Mouse (Mus musculus) limb, embryonic 14.5 days (tissue): ENCODE measurements around the gene Cytl1. TPM values are rescaled to one million over a fixed set of nuclear protein-coding genes. Genes with fewer than 3 reads are reported as not detected.

Experiments
- ATAC-seq: fragments of 200-750 bp; cut with Nextera tagmentation; 2 replicates; pipeline ENCODE4 v1.8.0; 2017; ENCODE audit warnings: low read depth, moderate number of reproducible peaks, moderate TSS enrichment; ENCODE audit not compliant: low FRiP score
- DNase-seq: peaks from one replicate; pipeline ENCODE4 v3.0.0-alpha.2; 2015; ENCODE audit warnings: low spot score
- H3K27ac ChIP-seq: fragments of 300-500 bp; sonication (generic); replicated peaks from 2 replicates; pipeline ENCODE4 v1.5.1; 2014; ENCODE audit warnings: low read depth, mild to moderate bottlenecking, low read length, moderate library complexity, mixed read lengths
- H3K27me3 ChIP-seq: fragments of 300-500 bp; sonication (generic); 2 replicates; pipeline ENCODE4 v1.6.1; 2014; ENCODE audit warnings: low read length, mixed read lengths; ENCODE audit not compliant: control insufficient read depth, insufficient read depth
- H3K36me3 ChIP-seq: fragments of 300-500 bp; sonication (generic); 2 replicates; pipeline ENCODE4 v1.6.1; 2014; ENCODE audit warnings: mild to moderate bottlenecking, low read length, moderate library complexity, mixed read lengths; ENCODE audit not compliant: control insufficient read depth, insufficient read depth
- H3K4me1 ChIP-seq: fragments of 300-500 bp; sonication (generic); 2 replicates; pipeline ENCODE4 v1.6.1; 2014; ENCODE audit warnings: antibody characterized with exemption, low read length, mixed read lengths; ENCODE audit not compliant: control insufficient read depth, insufficient read depth
- H3K4me2 ChIP-seq: fragments of 300-500 bp; sonication (generic); replicated peaks from 2 replicates; pipeline ENCODE4 v1.6.1; 2014; ENCODE audit warnings: low read depth, mild to moderate bottlenecking, low read length, moderate library complexity; ENCODE audit not compliant: severe bottlenecking
- H3K4me3 ChIP-seq: fragments of 300-500 bp; sonication (generic); replicated peaks from 2 replicates; pipeline ENCODE4 v1.5.1; 2014; ENCODE audit warnings: low read length
- H3K9ac ChIP-seq: fragments of 300-500 bp; sonication (generic); 2 replicates; pipeline ENCODE4 v1.6.1; 2014; ENCODE audit warnings: mild to moderate bottlenecking, low read depth, low read length, moderate library complexity; ENCODE audit not compliant: severe bottlenecking
- H3K9me3 ChIP-seq: fragments of 300-500 bp; sonication (generic); 2 replicates; pipeline ENCODE4 v1.6.1; 2016; ENCODE audit warnings: low read length; ENCODE audit not compliant: control insufficient read depth
- POLR2A ChIP-seq: fragments of 200-500 bp; IDR thresholded peaks from 2 replicates; pipeline ENCODE4 v1.8.0; 2012; ENCODE audit warnings: inconsistent platforms, mild to moderate bottlenecking, moderate library complexity, borderline replicate concordance; ENCODE audit not compliant: insufficient read depth, insufficient read length; ENCODE audit errors: extremely low read depth
- WGBS: fragments of 180-500 bp; shearing (Covaris S2); extraction: QIAGEN DNeasy Blood & Tissue Kit; methylation state at CpG from one replicate; pipeline ENCODE4 v1.1.7; 2014; 5-methylcytosine and 5-hydroxymethylcytosine counted together
- polyA plus RNA-seq, 2 experiments: library from polyadenylated mRNA; depleted of rRNA in 1 of 2; stranded (reverse) in 1 of 2; unstranded in 1 of 2; fragments of >200 nt; fragmentation: Nextera tagmentation in 1 of 2; extraction: Ambion mirVana in 1 of 2; gene quantifications; 2 replicates each; pipeline versions ENCODE4 v1.2.1 to v1.2.3; 2012 to 2014

Gene Cytl1
- polyA plus RNA-seq, 2 experiments, result 126 to 195 TPM

DNA sequence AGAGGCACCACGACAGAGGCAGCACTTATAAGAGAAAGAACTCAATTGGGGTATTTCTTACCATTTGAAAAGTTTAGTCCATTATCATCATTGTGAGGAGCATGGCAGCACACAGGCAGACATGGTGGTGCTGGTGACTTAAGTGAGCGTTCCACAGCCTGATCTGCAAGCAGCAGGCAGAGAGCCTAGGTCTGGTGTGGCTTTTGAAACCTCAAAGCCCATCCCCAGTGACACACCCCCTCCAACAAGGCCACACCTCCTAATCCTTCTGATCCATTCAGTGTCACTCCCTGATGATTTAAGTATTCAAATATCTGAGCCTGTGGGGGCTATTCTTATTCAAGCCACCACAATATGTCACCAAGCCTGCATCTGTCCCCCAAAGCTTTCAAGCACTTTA, 30.4 kb upstream of the Cytl1 start:
- 82% methylated on average over 2 of the region's 2 CpGs for WGBS
- no peaks in the 10 kb centered on the region for H3K36me3 ChIP-seq
- peaks cover 6% of the 10 kb centered on the region; the same call in 1 of the 2 replicates for H3K9me3 ChIP-seq
- ATAC-seq (no peak), DNase-seq (no peak)
- no peak overlapping the region for H3K9ac ChIP-seq
- TF ChIP-seq POLR2A, result no peak
- H3K27me3 ChIP-seq, result no peaks in the 10 kb centered on the region
- H3K4me2 ChIP-seq, result no peak overlapping the region
- H3K4me1 ChIP-seq, result no peaks in the 10 kb centered on the region
- H3K27ac ChIP-seq, result no peak overlapping the region
- no peak overlapping the region for H3K4me3 ChIP-seq

DNA sequence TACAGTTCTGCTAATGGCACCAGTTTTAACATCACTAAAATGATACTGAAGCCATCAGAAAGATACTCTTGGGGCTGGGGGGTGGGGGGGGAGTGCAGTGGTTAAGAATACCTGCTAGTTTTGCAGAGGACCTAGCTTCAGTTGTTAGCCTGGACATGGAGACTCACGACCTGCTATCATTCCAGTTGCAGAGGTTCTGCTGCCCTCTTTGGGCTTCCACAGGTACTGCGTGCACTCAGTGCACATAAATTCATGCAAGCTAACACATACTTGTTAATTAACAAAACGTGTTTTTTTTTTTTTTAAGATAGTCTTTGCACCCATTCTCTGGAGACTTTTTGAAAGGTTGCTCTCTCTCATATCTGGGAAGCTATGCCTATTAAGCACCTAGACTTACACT, 27.2 kb upstream of the Cytl1 start:
- Histone ChIP-seq H3K36me3 (0 out of 2 replicates have a peak, but pooled peaks cover 4% of the 10 kb centered on the region), H3K27me3 (no peaks in the 10 kb centered on the region), H3K4me3 (no peak overlapping the region), H3K9ac (no peak overlapping the region), H3K9me3 (peaks cover 6% of the 10 kb centered on the region; the same call in 1 of the 2 replicates), H3K4me2 (no peak overlapping the region), H3K27ac (no peak overlapping the region), H3K4me1 (no peaks in the 10 kb centered on the region)
- ATAC-seq, result no peak
- no peak for DNase-seq
- TF ChIP-seq POLR2A, result no peak
- 71% methylated on average over 3 of the region's 3 CpGs for WGBS

DNA sequence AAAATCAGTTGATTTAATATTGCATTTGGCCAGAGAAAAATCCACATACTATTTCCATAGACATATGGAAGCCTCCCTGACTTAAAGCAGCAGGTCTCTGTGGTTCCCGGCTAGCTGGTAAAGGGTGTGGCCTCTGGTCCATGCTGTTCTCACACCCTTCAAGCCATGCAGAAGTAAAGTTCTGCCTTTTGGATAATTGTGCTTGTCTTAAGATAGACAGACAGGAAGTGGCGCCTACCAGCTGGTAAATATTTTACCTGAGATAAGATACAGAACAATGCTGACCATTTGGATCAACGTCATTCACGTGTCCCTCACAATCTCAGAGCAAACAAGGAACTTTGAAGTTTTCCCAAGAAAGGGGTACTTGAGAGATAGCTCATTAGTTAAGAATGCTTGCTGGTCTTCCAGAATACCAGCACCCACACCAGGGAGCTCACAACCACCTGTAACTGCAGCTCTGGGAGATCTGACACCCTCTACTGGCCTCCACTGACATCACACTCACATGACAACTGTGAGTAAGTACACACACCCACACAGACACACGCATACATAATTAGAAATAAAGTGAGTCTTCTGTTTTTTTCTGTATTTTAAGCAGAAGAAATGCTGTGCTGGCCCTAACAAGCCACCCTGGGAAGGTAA, 25.9 kb upstream of the Cytl1 start:
- DNase-seq, result no peak
- no peaks in the 10 kb centered on the region for H3K4me1 ChIP-seq
- H3K9me3 ChIP-seq, result peaks cover 6% of the 10 kb centered on the region; the same call in 1 of the 2 replicates
- no peak for TF ChIP-seq POLR2A
- H3K4me2 ChIP-seq, result no peak overlapping the region
- H3K36me3 ChIP-seq, result 0 out of 2 replicates have a peak, but pooled peaks cover 4% of the 10 kb centered on the region
- no peak overlapping the region for H3K27ac ChIP-seq
- WGBS, result 86% methylated on average over 5 of the region's 5 CpGs
- no peak overlapping the region for H3K4me3 ChIP-seq
- no peak overlapping the region for H3K9ac ChIP-seq
- H3K27me3 ChIP-seq, result no peaks in the 10 kb centered on the region
- ATAC-seq, result no peak

DNA sequence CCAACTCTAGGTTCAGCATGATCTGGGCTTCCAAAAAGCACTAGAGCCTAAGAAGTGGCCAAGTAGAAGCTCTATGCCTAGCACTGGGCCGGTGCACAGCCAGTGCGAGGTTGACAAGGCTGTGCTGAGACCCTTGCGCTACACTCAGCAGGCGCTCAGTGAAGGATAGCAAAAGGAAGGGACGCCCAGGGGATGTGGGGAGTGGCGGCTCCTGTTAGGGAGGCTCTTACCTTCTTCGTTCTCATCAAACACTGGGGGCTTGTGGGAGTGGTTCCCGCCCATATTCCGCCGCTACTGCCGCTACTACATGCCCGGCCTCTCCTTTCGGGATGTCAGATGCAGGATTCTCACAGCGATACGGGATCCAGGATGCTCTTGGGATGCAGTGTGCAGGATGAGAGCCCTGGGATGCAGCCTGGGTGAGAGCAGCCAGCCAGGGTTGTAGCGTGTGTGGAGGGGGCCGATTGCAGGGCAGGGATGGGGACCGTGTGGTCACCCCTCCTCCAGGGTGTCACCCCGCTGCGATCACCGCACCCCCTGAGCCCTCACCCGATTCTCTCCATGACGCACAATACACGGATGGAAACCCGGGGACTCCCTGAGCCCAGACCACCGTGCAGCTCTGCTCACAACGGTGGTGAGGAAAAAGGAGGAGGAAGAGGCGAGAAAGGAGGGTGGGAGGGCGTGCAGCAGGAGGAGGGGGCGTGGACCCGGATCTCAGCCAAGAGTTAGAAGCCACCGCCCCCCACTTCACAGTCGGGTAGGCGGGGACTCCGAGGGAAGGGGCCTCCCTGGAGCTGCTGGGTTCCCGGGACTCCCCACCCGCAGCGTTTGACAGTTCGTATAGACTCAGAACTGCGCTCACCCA, 18.6 kb upstream of the Cytl1 start, which contains the start of gene Stk32b:
Gene Stk32b (minus strand): TSS at position 667 of the 868 bp plus-strand sequence.
- peak within 1 kb of the TSS; percentile 53 for H3K4me3 ChIP-seq
- peak within 1 kb of the TSS; percentile 75 for H3K4me2 ChIP-seq
- no peak for TF ChIP-seq POLR2A
- H3K4me1 ChIP-seq, result peaks cover 20% of the 10 kb centered on the region
- H3K27ac ChIP-seq, result no peak within 1 kb of the TSS
- H3K9ac ChIP-seq, result peak within 1 kb of the TSS; percentile 55
- ATAC-seq (peak; percentile 84), DNase-seq (peak; percentile 73)
- no peaks in the 10 kb centered on the region for H3K9me3 ChIP-seq
- WGBS, result 2% methylated on average over 40 of the region's 40 CpGs
- H3K36me3 ChIP-seq, result 0 out of 2 replicates have a peak, but pooled peaks cover 4% of the 10 kb centered on the region
- H3K27me3 ChIP-seq, result 0 out of 2 replicates have a peak, but pooled peaks cover 13% of the 10 kb centered on the region

DNA sequence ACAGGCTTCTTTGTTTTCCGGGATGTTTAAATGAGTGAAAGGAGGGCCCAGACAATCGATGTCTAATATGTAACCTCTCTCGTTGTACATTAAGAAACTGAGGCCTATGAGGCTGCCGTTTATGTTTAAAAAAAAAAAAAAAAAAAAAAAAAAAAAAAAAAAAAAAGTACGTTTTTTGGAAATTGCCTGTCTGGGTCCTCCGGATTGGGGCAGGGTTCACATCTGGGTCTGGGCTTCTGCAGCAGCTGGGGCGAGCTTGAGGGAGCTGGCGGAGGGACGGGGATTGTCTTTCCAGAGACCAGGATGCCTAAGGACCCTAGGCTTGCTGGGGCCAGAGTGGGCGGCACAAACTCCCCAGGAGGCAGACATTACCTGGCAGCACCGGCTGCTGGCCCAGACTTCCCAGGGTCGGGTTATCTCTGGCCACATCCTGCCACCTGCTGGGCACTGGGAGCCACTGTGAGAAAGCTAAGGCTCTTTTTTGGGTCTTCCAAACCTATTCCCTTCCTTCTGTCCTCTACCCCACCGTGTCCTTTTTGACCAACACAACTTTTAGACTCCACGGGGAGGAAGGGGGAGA, 17.8 kb upstream of the Cytl1 start:
- H3K9ac ChIP-seq, result peak overlapping the region; percentile 55
- 0 out of 2 replicates have a peak, but pooled peaks cover 13% of the 10 kb centered on the region for H3K27me3 ChIP-seq
- DNase-seq (peak; percentile 50), ATAC-seq (peak; percentile 41)
- H3K36me3 ChIP-seq, result 0 out of 2 replicates have a peak, but pooled peaks cover under 1% of the 10 kb centered on the region
- H3K9me3 ChIP-seq, result no peaks in the 10 kb centered on the region
- H3K27ac ChIP-seq, result no peak overlapping the region
- H3K4me1 ChIP-seq, result peaks cover 22% of the 10 kb centered on the region
- H3K4me2 ChIP-seq, result peak overlapping the region; percentile 75
- no peak for TF ChIP-seq POLR2A
- peak overlapping the region; percentile 53 for H3K4me3 ChIP-seq
- WGBS, result 1% methylated on average over 13 of the region's 14 CpGs
